In the genomic region with DNA sequence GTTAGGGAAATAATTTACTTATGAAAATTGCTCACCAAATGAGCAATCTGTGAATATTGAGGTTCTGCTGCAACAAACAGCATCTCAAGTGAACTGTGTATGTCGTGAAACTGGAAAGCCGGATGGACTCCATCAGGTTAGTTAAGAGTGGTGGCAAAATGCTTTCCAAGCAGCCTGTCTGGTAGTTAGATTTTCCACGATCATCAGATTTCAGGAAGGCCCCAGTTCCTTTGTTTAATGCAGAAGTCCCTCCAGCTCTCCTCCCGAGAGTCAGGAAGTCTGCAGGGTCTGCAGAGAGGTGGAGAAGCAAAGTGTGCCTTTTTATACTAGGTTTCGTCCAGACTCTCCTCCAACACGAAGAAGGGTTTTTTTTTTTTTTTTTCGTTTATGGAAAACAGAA, we compare ENCODE assay signal across 9 mouse cellular contexts. TPM values are rescaled to one million over a fixed set of nuclear protein-coding genes. Genes with fewer than 3 reads are reported as not detected.
A peak's percentile ranks its signal among the peaks of the same experiment; 100 is the strongest.
DNase-seq lines count a peak whose midpoint lies in the region; ATAC-seq and TF ChIP-seq lines count a peak whose summit lies in the region.
"Had no signal": no experiment of that assay in that cellular context is flagged by ENCODE, and none has a peak within 500 bp of the region (broad histone marks: within the 10 kb centered on the region; RNA-seq: fewer than 3 reads in every experiment).

No protein-coding gene starts in this region.

- no peaks in the 10 kb centered on the region for H3K36me3 ChIP-seq in kidney, postnatal 0 days (ENCODE audit: insufficient read depth, low read length)
- H3K36me3 ChIP-seq in forebrain, embryonic 12.5 days (replicated peaks) = peaks cover 10% of the 10 kb centered on the region
- no peaks in the 10 kb centered on the region for H3K36me3 ChIP-seq in hindbrain, postnatal 0 days (ENCODE audit: insufficient read depth, low read length)
- H3K36me3 ChIP-seq in neural tube, embryonic 14.5 days (ENCODE audit: control insufficient read depth, insufficient read depth, low read length) = no peaks in the 10 kb centered on the region
- no peaks in the 10 kb centered on the region for H3K36me3 ChIP-seq in liver, embryonic 12.5 days

- no peak for TF ChIP-seq CTCF in kidney, postnatal 0 days (IDR thresholded peaks at IDR 0.05; ENCODE audit: low read depth)
- no peak for TF ChIP-seq CTCF in hindbrain, postnatal 0 days (IDR thresholded peaks at IDR 0.05; ENCODE audit: low read depth)

- H3K27ac ChIP-seq in kidney, postnatal 0 days = no peak overlapping the region
- no peak overlapping the region for H3K27ac ChIP-seq in forebrain, embryonic 12.5 days
- H3K27ac ChIP-seq in hindbrain, postnatal 0 days = no peak overlapping the region
- H3K27ac ChIP-seq in neural tube, embryonic 14.5 days (ENCODE audit: low read depth, low read length) = no peak overlapping the region
- no peak overlapping the region for H3K27ac ChIP-seq in liver, embryonic 12.5 days

- no peak for ATAC-seq in kidney, postnatal 0 days (replicated peaks; ENCODE audit: low FRiP score, low read depth)
- ATAC-seq in forebrain, embryonic 12.5 days (ENCODE audit: low FRiP score) = no peak
- ATAC-seq in hindbrain, postnatal 0 days = no peak
- no peak for ATAC-seq in neural tube, embryonic 14.5 days (ENCODE audit: low read depth)
- ATAC-seq in liver, embryonic 12.5 days = no peak

- H3K9me3 ChIP-seq in kidney, postnatal 0 days (replicated peaks; ENCODE audit: low read length) = no peaks in the 10 kb centered on the region
- H3K9me3 ChIP-seq in forebrain, embryonic 12.5 days = no peaks in the 10 kb centered on the region
- H3K9me3 ChIP-seq in hindbrain, postnatal 0 days (ENCODE audit: low read length) = no peaks in the 10 kb centered on the region
- H3K9me3 ChIP-seq in neural tube, embryonic 14.5 days (ENCODE audit: control insufficient read depth, low read length) = no peaks in the 10 kb centered on the region
- H3K9me3 ChIP-seq in liver, embryonic 12.5 days (replicated peaks) = no peaks in the 10 kb centered on the region

- H3K27me3 ChIP-seq in kidney, postnatal 0 days (ENCODE audit: insufficient read depth, low read length) = no peaks in the 10 kb centered on the region
- H3K27me3 ChIP-seq in forebrain, embryonic 12.5 days = no peaks in the 10 kb centered on the region
- no peaks in the 10 kb centered on the region for H3K27me3 ChIP-seq in hindbrain, postnatal 0 days (ENCODE audit: insufficient read depth, low read length)
- no peaks in the 10 kb centered on the region for H3K27me3 ChIP-seq in neural tube, embryonic 14.5 days (ENCODE audit: control insufficient read depth, insufficient read depth, low read length)
- no peaks in the 10 kb centered on the region; the same call in 1 of the 2 replicates for H3K27me3 ChIP-seq in liver, embryonic 12.5 days (replicated peaks)

- H3K4me1 ChIP-seq in kidney, postnatal 0 days (replicated peaks; ENCODE audit: insufficient read depth, low read length) = peaks cover 3% of the 10 kb centered on the region; the same call in 1 of the 2 replicates
- peaks cover 25% of the 10 kb centered on the region for H3K4me1 ChIP-seq in forebrain, embryonic 12.5 days
- peaks cover 5% of the 10 kb centered on the region; the same call in 1 of the 2 replicates for H3K4me1 ChIP-seq in hindbrain, postnatal 0 days (ENCODE audit: insufficient read depth, low read length)
- H3K4me1 ChIP-seq in neural tube, embryonic 14.5 days (ENCODE audit: control insufficient read depth, insufficient read depth, low read length) = peaks cover 8% of the 10 kb centered on the region; the same call in 1 of the 2 replicates
- H3K4me1 ChIP-seq in liver, embryonic 12.5 days = no peaks in the 10 kb centered on the region; the same call in 1 of the 2 replicates

- peak; percentile 21 for DNase-seq in kidney, postnatal 0 days (ENCODE audit: low spot score)
- no peak for DNase-seq in kidney, adult 11 months
- DNase-seq in hindbrain, postnatal 0 days (ENCODE audit: low spot score) = no peak
- DNase-seq in urinary bladder, adult 18-20 months (ENCODE audit: low spot score in 2 of 2) = no peak
- DNase-seq: cerebellum, adult 8-10 months; liver had no signal

- H3K4me2 ChIP-seq in kidney, postnatal 0 days (ENCODE audit: low read length) = 0 out of 2 replicates have a peak overlapping the region, but pooled peaks have one; percentile 1
- peak overlapping the region; percentile 58 for H3K4me2 ChIP-seq in forebrain, embryonic 12.5 days
- peak overlapping the region; percentile 59 for H3K4me2 ChIP-seq in hindbrain, postnatal 0 days (ENCODE audit: low read depth, low read length)
- peak overlapping the region; percentile 61 for H3K4me2 ChIP-seq in neural tube, embryonic 14.5 days (ENCODE audit: low read depth, low read length)
- H3K4me2 ChIP-seq in liver, embryonic 12.5 days = no peak overlapping the region

- 39% methylated on average over 7 of the region's 7 CpGs for WGBS in kidney, postnatal 0 days
- WGBS in forebrain, embryonic 12.5 days = 12% methylated on average over 7 of the region's 7 CpGs
- 33% methylated on average over 7 of the region's 7 CpGs for WGBS in hindbrain, postnatal 0 days
- 35% methylated on average over 7 of the region's 7 CpGs for whole genome bisulfite sequencing in neural tube, embryonic 14.5 days
- WGBS in liver, embryonic 12.5 days (ENCODE audit: insufficient replicate concordance) = 41% methylated on average over 7 of the region's 7 CpGs

- no peak overlapping the region for H3K4me3 ChIP-seq in kidney, postnatal 0 days (replicated peaks; ENCODE audit: low read depth, low read length)
- H3K4me3 ChIP-seq in forebrain, embryonic 12.5 days (replicated peaks) = peak overlapping the region; percentile 63
- H3K4me3 ChIP-seq in hindbrain, postnatal 0 days (ENCODE audit: low read length) = peak overlapping the region; percentile 59
- H3K4me3 ChIP-seq in neural tube, embryonic 14.5 days (ENCODE audit: low read depth, low read length) = peak overlapping the region; percentile 56
- no peak overlapping the region for H3K4me3 ChIP-seq in liver, embryonic 12.5 days

- H3K9ac ChIP-seq in kidney, postnatal 0 days (ENCODE audit: low read depth, low read length) = no peak overlapping the region
- peak overlapping the region; percentile 46; the same call in 1 of the 2 replicates for H3K9ac ChIP-seq in forebrain, embryonic 12.5 days
- no peak overlapping the region; the same call in 1 of the 2 replicates for H3K9ac ChIP-seq in hindbrain, postnatal 0 days (replicated peaks; ENCODE audit: low read length)
- H3K9ac ChIP-seq in neural tube, embryonic 14.5 days (replicated peaks; ENCODE audit: low read depth, low read length) = peak overlapping the region; percentile 42
- no peak overlapping the region for H3K9ac ChIP-seq in liver, embryonic 12.5 days

RNA-seq across cellular contexts. Expression of a gene that starts 4.4 kb away (rescaled TPM):
- 17.3 and 18.2 TPM in 2 replicates for polyA plus RNA-seq in kidney, postnatal 0 days (2015; fragmentation: Nextera tagmentation; extraction: Ambion mirVana)
- polyA plus RNA-seq in forebrain, embryonic 12.5 days (2016; fragmentation: Nextera tagmentation; extraction: Ambion mirVana) = 71.6 and 86.1 TPM in 2 replicates
- total RNA-seq in hindbrain, postnatal 0 days (2014; rRNA removed) = 22.6 and 32.1 TPM in 2 replicates
- 21.6 and 21.9 TPM in 2 replicates for polyA plus RNA-seq in hindbrain, postnatal 0 days (2015; fragmentation: Nextera tagmentation; extraction: Ambion mirVana)
- polyA plus RNA-seq in neural tube, embryonic 14.5 days (2014; fragmentation: Nextera tagmentation; extraction: Ambion mirVana) = 53.4 and 53.7 TPM in 2 replicates
- 3.4 and 3.7 TPM in 2 replicates for polyA plus RNA-seq in liver, embryonic 12.5 days (2016; fragmentation: Nextera tagmentation; extraction: Ambion mirVana)

Comparison
In these comparisons a context has a peak if more than half of its experiments do, and no peak if none do; other contexts are left out.
1. H3K4me3 ChIP-seq: peak in forebrain, embryonic 12.5 days (single experiment), hindbrain, postnatal 0 days (single experiment) and neural tube, embryonic 14.5 days (single experiment); none in kidney, postnatal 0 days (single experiment) and liver, embryonic 12.5 days (single experiment).
2. H3K9ac ChIP-seq: peak in forebrain, embryonic 12.5 days (single experiment) and neural tube, embryonic 14.5 days (single experiment); none in kidney, postnatal 0 days (single experiment), hindbrain, postnatal 0 days (single experiment) and liver, embryonic 12.5 days (single experiment).